Mouse (Mus musculus) Muller cell, postnatal 12 days (primary cell): ENCODE data around the gene Lif.

Source experiments
- DNase-seq: peaks from one replicate; pipeline ENCODE4 v3.0.0-alpha.2; 2015; ENCODE audit errors: inconsistent ontology term

The Lif gene

DNA sequence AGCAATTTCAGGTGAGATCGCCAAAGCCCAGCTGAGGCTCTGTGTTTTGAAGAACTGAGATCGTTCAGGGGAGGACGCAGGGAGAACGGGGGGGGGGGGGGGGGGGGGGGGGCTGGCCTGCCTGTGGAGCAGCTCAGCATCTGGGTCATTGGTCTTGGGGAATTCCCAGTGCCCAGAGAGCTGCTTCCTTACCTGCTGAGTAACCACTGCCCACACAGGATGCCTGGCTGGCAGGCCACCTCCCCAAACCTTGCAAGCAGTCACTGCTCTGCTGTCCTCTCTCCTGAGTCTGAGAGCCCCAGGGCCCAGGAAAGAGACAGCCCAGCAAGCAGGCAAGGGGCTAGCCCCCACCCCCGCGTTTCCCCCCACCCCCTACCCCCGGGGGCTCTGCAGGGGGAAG, 5.5 kb downstream of the Lif start:
- peak; percentile 90 for DNase-seq

DNA sequence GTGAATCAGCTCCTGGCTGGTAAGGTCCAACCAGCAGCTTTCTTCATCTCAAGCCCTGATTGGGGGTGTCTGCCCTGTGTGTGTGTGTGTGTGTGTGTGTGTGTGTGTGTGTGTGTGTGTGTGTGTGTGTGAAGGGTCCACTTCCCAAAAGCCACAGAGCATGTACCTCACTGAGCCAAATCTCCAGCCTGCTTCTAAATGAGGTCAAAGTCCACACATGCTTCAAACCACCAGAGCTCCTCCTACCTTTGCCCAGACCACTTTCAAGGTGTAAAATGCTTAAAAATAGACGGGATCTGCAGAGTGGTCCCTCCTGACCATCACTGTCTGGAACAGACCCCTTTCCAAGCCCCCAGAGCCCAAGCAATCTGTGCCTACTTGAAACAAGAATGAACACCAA, 5.9 kb downstream of the Lif start:
- no peak for DNase-seq

DNA sequence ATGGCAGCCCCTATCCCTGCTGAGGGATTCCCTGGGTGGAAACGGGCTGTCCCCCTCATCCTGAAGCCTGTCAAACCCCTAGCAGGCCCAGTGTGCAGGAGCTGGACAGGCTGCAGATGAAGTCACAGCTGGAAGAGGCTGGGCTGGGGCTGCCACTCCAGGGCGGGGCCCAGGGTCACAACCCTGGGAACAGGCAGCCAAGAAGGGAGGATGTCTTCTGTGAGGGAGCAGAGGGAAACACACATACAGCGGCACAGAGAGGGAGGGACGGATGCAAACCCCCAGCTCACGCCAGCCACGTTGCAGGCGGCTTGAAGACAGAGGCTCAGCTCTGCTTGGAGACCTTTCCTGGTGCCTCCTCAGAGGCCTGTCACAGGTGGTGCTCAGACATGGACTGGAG, 6.7 kb downstream of the Lif start:
- DNase-seq: no peak

DNA sequence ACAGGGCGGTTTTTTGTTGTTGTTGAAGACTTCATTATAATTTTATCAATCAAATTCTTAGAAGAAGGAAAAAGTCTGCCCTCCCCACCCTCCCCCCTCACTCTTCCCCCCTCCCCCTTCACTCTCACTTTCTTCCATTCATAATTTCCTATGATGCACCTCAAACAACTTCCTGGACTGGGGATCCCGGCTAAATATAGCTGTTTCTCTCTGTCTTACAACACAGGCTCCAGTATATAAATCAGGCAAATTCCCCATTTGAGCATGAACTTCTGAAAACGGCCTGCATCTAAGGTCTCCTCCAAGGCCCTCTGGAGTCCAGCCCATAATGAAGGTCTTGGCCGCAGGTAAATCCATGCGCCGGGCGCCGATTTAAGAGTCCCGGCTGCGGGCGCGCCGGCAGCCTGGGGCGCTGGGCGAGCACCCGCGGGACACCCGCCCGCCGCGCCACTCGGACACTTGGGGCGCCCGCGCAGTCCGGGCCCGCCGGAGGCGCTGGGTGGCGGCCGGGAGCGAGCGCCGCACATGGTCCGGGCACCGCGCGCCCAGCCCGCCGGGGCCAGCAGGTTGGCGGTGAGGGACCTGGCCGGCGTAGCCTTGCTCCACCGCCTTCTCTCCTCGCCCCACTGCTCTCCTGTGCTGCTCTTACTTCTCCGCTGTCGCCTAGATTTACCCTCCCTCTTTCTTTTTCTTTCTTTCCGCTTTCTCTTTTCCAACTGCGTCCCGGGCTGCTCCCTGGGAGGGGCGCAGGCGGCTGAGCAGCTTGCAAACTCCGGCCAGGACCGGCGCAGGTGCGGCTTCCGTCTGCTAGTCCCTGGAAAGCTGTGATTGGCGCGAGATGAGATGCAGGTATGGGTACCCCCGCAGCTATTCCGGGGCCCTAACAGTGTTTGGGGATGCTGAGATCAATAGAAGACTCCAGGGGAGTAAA, 9.2 kb downstream of the Lif start:
- DNase-seq: peak; percentile 78

DNA sequence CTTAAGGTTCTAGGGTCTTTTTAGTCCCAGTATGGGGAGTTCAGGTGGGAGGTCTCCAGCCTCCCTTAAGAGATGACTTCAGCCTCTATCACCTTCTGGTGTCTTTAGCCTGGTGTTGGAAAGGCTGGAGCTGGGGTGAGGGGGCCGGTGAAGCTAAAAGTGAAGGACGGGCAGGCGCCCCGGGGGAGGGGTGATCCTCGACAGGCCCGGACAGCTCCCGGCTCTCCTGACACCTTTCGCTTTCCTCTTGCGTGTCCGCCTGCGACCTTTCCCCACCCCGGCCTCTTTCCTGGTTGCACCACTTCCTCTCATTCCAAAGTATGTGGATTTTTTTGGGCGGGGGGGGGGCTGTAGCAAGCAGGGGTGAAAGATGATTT, 9.8 kb downstream of the Lif start:
- DNase-seq: peak; percentile 77

DNA sequence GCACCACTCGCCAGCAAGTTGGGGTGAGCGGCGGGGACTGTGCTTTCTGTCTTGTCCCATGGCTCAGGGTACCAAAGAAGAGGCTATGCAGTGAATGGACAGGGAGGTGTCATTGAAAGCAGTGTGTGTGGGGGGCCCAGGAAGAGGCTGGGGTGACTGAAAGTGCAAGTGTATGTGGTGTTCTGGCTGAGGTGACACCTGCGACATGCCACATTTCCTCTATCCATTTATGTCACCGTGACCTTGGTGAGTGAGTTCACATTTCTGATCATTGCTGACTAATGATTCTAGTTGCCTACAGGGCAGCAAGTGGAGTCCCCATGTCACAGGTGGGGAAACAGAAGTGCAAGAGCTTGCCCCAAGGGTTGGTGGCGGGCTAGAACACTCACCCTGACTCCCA, 11.1 kb downstream of the Lif start:
- DNase-seq: no peak

DNA sequence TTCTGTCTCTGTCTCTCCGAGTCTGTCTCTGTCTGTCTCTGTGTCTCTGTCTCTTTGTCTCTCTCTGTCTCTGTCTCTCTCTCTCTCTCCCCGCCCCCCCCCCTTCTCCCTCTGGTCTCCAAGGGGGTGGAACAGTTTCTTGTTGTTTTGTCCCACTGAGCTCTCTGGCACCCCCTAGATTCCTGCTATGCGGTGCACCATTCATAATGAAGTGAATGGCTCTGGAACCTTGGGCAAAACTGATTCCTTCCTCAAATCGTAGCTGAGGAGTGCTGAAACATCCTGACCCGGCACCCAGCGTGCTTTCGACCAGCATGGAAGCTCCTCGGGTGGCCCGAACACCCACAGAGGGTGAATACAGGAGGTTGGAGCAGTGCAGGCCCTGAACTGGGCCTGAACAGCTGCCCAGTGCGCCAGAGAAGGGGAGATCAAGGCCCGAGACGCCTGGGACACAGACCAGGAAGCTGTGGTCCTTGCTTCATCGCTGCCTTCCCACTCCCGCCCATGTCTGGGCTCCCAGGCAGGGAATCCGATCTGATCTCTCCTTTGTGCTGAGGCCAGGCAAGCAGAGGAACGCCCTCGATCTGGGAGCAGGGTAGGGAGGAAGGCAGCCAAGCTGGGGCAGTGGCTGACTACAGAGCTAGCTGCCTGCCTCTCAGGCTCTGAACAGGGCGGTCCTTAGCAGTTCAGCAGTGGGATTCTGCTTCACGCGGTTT, 13.5 kb downstream of the Lif start:
- DNase-seq: peak; percentile 79

DNA sequence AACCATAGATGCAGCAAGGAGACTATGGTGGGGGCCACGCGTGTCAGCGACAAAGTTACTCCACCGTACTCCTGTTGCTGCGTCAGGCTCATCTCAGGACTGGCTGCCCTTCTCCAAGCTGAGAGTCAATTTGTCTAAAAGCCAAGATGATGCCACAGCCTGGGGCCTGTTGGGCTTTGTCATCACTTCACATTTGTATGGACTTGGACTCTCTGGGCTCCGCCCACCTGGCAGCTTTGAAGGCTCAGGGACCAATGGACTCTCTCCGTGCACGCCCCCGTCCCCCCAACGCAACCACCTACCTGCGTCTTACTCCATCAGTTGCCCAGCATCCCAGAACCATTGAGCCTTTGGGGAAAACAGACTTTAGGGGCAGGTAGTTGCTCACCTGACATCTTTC, 14.2 kb downstream of the Lif start:
- peak; percentile 64 for DNase-seq

GRCm38 (mm10) chr11:4276411-4276861, 19.1 kb downstream of the Lif start:
- DNase-seq: peak; percentile 99

DNA sequence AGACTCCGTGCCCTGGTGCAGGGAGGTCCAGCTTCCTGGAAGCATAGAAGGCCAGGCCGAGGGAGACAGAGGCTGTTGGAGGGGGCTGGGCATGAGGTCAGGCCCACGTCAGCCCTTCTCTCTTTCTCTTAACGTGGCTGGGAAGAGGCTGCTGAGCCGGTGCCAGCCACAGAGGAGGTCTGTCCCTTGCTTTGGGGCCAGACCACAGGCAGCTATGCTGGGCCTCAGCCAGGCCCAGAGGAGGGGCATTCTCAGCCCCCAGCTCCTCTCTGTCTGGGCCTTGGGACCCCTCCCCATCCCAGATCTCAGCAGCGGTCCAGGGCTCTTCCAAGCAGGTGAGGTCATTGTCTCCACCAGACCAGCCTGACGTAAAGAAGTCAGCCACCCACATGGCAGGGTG, 22.6 kb downstream of the Lif start:
- peak; percentile 66 for DNase-seq

GRCm38 (mm10) chr11:4281852-4282251, 24.5 kb downstream of the Lif start:
- DNase-seq: no peak

DNA sequence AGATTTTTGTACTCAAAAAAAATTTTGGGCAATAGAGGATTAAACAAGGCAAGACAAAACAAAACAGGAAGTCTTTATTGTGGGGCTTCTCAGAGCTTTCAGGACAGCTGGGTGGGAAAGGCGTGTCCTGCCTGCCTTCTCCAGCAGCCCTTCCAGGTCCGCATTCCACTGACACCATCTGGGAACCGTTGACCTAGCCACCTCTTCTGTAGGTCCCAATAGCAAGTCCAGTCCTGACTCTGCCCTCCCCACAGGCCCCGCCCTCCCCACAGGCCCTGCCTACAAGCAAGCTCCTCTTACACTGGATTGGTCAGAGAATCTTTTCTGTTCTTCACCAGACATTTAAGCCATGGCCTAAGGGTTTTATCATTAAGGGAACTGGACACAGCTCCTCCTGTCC, 26.3 kb downstream of the Lif start:
- DNase-seq: peak; percentile 86

DNA sequence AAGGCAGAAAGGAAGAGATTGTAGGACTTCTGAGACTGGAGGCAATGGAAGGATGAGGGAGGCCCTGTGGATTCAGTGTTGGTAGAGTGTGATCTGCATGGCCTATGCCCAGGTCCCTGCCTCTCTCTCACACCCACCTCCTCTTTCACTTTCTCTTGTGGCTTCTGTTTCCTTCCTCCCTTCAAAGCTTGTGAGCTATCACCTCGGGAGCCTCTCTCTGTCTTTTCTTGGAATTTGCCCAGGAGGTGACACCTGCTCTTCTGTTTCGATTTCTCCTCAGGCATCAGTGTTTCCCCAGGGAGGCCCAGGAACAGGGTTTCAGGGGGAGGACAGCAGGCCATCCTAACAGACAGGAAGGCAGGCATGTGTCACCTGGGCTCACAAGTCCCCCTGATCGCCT, 31.9 kb downstream of the Lif start:
- no peak for DNase-seq

DNA sequence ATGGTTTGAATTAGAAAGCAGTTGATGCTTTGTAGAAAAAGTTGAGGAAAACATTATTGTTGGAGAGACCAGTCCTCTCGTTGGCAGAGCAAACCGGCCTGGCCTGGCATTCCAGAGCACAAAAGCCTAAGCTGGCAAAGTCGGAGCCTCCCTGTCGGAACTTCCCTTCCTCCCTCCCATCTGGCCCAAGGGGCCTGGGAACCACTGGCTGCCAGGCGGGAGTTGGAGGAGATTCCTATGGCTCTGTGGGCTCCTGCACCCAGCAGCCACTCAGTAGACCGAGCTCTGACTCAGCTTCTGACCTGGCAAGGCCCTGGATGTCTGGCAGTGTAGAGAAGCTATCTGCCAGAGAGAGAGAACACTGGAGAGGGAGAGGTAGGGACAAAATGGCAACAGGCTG, 34.3 kb downstream of the Lif start:
- peak; percentile 99 for DNase-seq

- DNase-seq: no peak
These were observed 35.0 kb downstream of the Lif start for GRCm38 (mm10) chr11:4292224-4292887.

GRCm38 (mm10) chr11:4292888-4293247, 35.5 kb downstream of the Lif start:
- no peak for DNase-seq

DNA sequence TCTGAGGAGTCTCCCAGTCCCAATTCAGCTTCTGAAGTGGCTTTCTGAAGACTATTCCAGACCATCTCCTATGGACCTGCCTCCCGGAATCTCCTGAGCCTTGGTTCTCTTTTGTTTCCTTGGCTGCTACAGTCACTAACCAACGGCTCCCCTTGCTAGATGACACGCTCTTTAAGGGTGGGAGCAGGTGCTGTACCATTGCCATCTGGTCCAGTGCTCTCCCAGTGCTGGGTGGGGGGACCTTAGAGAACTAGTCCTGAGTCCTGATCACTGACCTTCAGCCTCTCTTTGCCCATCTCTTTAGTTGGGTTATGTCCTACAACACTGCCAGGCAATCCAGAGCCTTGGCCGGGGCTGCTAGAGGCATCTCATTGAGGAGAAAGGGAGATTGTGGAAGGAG, 36.1 kb downstream of the Lif start:
- DNase-seq: no peak

GRCm38 (mm10) chr11:4294047-4294446, 36.7 kb downstream of the Lif start:
- no peak for DNase-seq

- peak; percentile 90 for DNase-seq
These were observed 37.4 kb downstream of the Lif start for GRCm38 (mm10) chr11:4294495-4295351.

- peak; percentile 99 for DNase-seq
These were observed 39.4 kb downstream of the Lif start for GRCm38 (mm10) chr11:4296610-4297275.

GRCm38 (mm10) chr11:4297753-4298152, 40.4 kb downstream of the Lif start:
- peak; percentile 90 for DNase-seq
